Mouse (Mus musculus): ENCODE results near the gene Fut2.

Fut2 gene

DNA sequence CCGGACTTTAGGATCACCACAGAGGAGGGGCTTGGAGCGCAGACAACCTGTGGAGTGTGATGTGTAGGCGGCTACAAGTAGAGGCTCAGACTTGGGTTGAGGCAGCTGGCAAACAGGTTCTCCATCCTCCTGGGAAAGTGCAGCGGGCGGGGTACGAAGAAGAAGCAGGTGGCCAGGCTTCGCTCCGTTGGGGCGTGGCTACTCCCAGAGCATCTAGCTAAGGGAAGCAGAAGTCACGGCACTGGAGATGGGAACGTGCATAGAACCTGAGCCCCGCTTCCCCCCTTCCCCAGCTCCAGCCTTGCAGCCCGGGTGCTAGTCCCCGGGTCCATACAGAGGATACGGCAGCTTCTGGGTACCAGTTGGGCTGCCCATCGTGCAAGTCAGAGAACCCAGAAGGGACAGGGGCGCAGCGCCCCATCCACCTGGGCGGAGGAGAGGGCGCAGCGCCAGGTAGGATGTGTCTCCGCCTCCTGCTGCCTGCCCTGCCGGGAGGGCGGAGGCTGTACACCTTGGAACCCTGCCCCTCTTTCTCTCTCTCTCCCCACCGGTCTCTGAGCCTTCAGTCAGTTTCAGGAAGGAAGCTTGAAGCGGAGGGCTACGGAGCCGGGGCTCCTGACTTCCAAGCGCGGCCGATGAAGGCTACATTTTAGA lies 49.0 kb downstream of the Fut2 start, which contains the start of gene Fut1:
Gene Fut1 (plus strand): TSS at position 248 of the 654 bp plus-strand sequence.
- in situ Hi-C loops (cut with MboI, MseI), result no loop called here

DNA sequence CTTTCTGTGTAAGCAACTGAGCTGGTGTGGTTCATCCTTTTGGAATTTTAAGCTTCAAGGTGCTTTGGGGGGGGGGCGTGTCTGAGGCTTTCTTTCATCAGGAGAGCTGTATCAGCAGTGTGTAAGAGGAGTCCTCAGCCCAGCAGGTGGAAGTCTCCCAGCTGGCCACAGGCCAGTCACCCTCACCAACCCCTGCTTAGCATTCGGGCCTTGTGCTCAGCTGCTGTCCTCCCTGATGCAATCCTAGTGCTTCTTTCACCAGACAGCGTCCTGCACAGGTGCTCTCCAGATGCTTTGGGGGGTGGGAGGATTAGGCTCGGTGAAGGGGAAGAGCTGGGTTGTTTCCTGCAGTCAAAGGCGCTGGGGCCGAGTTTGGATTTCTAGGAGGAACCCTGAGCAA lies 49.9 kb downstream of the Fut2 start:
- in situ Hi-C loops (cut with MboI, MseI), result no loop called here

DNA sequence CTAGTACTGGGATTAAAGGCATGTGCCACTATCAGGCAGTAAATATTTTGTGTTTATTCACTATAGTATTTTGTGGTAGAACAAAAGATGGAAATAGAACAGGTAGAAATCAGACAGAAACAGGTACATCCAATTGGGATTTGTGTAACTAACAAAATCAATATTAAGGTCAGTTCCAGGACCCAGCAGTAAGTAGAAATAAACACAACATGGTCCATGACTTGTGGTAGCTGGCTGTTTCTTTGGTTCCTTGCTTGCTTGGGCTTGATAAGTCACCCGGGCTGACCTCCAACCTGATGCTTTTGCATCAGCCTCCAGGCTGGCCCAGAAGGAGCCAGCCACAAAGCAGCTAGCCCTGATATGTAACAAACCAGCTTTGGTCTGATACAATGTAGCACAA lies 56.7 kb downstream of the Fut2 start:
- in situ Hi-C loops (cut with MboI, MseI), result no loop called here

DNA sequence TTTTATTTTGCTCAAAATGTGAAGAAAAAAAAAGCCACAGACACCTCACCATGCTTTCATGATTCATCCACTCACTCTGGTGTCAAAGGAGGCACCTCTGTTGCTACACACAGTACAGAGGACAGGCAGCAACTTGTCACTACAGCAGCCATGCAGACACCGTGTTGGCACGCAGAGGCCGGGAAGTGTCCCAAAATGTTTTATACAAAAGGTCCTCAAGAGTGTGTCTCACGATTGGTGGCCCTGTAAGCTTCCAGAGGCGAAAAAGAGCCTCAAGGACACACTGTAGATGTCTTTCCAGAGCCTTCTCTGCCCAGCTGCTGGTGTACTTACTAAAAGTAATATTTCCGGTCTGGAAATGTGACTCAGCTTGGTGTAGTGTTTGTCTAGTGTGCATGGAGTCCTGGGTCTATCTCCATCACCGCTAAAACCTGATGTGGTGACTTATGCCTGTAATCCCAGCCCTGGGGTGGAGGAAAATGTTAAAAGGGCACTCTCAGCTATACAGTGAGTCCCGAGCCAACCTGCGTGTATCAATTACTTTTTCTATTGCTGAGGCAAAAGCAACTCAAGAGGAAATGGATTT lies 60.4 kb downstream of the Fut2 start:
- in situ Hi-C loops (cut with MboI, MseI), result no loop called here

DNA sequence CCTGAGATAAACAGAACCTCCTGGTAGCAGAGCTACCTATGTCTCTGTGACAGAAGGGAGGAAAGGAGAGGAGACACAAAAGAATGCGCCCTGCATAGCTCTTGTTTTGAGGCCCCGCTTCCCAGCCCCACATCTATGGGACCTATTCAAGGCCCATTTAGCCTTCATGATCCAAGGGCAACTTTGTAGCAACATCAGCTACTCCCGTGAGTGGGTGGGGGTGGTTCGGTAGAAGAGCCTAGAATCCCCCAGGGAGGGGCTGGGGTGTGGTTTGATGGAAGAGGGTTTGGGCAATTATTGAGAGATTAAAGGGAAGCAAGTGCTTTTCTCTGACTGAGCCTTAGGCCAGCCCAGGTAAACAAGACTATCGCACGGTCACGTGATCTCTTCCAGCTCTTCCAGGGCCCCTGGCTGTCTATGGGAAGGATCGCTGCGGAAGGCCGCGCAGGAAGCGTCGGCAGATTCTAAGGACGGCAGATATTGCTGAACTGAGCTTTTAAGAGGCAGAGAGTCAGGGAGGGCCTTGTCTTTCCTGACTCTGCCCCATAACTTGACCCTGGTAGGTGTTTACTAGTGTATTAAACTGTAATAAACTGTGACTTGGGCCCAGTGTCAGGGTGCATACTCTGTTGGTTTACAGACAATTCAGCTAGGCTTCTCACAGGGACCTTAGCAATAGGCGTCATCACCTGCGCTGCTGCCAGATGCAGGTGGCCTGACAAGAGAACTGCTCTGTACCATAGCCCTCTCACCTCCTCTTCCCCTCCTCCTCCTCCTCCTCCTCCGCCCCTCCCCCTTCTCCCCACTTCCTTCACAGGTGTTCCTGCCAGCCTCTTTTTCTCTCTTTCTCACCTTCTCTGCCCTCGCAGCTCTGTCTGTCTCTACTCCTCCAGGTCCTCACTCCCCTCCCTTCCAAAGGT lies 67.0 kb downstream of the Fut2 start:
- in situ Hi-C loops (cut with MboI, MseI), result no loop called here
